Mouse (Mus musculus) left cerebral cortex, postnatal 10 days (tissue): ENCODE data around the gene Lgals3bp. TPM values are rescaled to one million over a fixed set of nuclear protein-coding genes. Genes with fewer than 3 reads are reported as not detected.
"Not testable (repeated sequence)": the region's sequence is repeated elsewhere in the genome, so short reads cannot be mapped to it uniquely, and the experiment has no call there.

Source experiments
- DNase-seq, 2 experiments: peaks; one replicate each; pipeline ENCODE4 v3.0.0; 2021 to 2022; ENCODE audit warnings: low spot score in 2 of 2, mixed read lengths in 1 of 2; ENCODE audit errors: extremely low spot score in 1 of 2
- intact Hi-C: fragments of 180-260 bp; cut with DNase I; formaldehyde crosslinking; loops from one replicate; pipeline ENCODE4 v1.15.1; 2025
- total RNA-seq, 2 experiments: library from RNA; stranded (reverse); gene quantifications; 2 replicates each; pipeline ENCODE4 v1.2.3; 2021

Lgals3bp gene
- total RNA-seq, 2 experiments from 2014 or later: 10.1 to 11.7 TPM

- DNase-seq: peak in 1 of 2 experiments; percentile 66
- intact Hi-C loops: loop anchor here (10.0 kb wide), 1 partner anchor 323 kb away; no protein-coding TSS in a partner anchor
Observed at GRCm38 (mm10) chr11:118407318-118407910, 5.5 kb upstream of the Lgals3bp start.

DNA sequence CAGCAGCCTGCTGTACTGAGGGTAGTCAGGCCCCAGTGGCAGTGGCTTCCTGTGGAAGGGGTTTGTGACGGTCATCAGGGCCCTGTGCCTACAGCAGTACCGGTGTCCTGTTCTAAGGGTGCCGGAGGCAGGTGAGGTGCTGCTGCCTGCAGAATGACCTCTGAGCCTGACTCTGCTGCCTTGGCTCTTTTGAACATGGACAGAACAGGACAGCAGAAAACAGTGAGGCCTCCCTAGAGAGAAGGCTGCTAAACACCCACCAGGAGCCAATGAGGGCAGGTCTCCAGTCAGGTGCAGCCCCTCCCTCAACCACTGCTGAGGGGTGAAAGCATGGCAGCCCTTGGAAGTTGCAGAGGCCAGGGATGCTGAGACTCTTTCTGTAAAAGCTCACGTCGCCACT, 4.6 kb upstream of the Lgals3bp start:
- DNase-seq: peak in 1 of 2 experiments; percentile 15
- intact Hi-C loops: loop anchor here (10.0 kb wide), 1 partner anchor 322 kb away; no protein-coding TSS in a partner anchor

DNA sequence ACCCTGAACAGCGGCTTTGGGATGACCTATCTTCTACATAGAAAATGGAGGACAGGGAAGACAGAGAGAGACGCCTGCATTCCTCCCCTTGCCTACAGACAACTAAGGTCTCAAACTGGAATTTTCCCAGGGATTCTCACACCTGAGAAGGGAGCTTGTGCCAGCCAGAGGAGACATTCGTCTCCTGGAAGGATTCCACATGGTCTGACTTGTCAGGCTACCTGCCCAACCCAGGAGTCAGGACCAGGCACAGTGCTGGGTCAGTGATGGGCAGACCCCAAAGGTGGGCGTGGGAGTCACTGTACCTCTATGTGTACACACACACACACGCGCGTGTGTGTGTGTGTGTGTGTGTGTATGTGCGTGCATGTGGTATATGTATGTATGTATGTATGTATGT, 3.4 kb upstream of the Lgals3bp start:
- DNase-seq: peak in 1 of 2 experiments; percentile 18
- intact Hi-C loops: loop anchor here (10.0 kb wide), 1 partner anchor 321 kb away; no protein-coding TSS in a partner anchor

DNA sequence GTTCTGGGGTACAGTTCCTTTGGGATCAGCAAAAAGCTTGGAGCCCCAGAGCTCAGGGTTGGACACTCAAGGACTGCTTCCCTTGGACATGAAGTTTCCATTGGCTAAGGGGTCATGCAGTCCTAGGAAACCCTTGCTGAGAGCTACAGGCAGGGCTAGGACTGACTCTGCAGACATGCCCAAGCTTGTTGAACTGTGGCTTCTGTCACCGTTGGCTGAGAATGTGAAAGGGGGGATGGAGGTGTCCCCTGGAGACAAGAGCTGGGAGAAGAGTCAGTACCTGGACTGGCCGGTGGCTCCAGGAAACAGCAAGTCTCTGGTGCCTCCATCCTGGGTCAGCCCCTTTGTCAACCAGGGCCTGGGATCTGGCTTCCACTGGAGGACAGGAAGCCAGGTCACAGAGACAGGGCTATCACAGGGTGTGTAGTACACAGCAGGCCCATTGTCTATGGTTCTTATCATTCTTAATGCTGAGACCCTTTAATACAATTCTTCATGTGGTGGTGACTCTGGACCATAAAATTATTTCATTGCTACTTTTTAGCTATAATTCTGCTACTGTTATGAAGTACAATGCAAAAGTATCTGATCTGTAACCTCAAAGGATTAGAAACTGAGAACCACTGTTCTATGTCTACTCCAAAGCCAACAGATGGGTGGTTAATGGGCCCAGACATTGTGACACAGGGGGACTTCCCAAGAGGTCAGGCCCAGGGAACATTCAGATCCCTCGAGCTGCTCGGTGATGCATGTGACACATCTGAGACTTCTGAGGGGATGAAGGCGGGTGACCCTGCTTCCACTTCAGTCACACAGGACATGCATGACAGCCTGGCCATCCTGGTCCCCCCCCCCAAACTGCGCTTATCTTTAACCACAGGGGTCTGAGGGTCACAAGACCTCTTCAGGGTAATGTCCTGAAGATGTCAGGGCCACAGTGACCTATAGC, 2.3 kb upstream of the Lgals3bp start:
- intact Hi-C loops: loop anchor here (10.0 kb wide), 1 partner anchor 319 kb away; no protein-coding TSS in a partner anchor
- peak in 1 of 2 experiments; percentile 17 for DNase-seq

- DNase-seq: no peak
- intact Hi-C loops: loop anchor here (10.0 kb wide), 1 partner anchor 318 kb away; no protein-coding TSS in a partner anchor
Observed at GRCm38 (mm10) chr11:118403183-118403582, 1.3 kb upstream of the Lgals3bp start.

DNA sequence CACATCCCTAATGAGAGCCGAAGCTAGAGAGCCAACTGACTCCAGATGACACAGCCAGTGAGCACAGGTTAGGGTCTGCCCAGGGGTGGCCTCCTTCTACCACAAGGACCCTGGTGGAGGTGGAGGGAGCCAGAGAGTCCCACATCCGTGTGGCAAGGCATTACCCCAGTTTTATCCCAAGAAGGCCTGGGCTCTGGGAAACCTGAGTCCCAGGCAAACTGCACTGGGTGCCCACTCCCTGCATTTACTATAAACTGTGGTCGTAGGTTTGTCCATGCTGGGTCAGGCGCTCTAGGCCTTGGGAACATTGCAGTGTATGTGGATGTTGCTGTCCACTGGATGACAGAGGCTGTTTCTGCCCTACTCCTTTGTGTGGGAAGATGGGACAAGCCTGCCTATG, 697 bp downstream of the Lgals3bp start:
- peak in 1 of 2 experiments; percentile 14 for DNase-seq
- intact Hi-C loops: loop anchor here (10.0 kb wide), 1 partner anchor 316 kb away; no protein-coding TSS in a partner anchor

GRCm38 (mm10) chr11:118400566-118400936, 1.3 kb downstream of the Lgals3bp start:
- peak in 1 of 2 experiments; percentile 63 for DNase-seq
- intact Hi-C loops: loop anchor here (10.0 kb wide), 1 partner anchor 316 kb away; no protein-coding TSS in a partner anchor

DNA sequence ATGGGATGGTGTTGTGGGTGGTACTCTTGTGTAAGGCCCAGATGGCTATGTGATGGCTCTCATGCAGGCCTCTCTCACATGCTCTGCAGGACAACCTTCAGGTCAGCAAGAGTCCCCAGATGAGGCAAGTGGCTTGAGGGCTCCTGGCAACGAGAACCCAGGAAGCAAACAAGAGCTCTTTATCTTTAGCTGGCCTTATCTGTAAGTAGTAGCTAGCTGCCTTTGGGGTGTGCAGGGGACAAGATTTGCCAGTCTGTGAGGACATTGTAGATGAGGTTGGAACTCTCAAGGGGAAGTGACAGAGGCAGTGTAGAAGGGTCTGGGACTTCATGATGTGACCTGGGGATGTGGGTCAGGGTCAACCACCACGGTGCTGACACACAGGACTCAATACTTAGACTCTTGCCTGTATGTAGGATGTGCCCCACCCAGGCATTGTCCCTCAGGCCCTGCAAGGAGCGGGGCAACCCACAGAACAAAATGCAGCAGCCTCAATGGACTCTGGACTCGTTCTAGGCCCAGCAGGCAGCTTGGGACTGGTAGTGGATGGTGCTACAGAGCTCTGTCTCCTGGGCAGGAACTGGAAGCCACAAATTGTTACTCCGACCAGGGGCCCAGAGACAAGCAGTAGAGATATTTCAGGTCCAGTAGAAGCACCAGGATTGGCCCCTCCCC, 1.9 kb downstream of the Lgals3bp start:
- intact Hi-C loops: loop anchor here (10.0 kb wide), 1 partner anchor 315 kb away; no protein-coding TSS in a partner anchor
- peak in 1 of 2 experiments; percentile 32 for DNase-seq

DNA sequence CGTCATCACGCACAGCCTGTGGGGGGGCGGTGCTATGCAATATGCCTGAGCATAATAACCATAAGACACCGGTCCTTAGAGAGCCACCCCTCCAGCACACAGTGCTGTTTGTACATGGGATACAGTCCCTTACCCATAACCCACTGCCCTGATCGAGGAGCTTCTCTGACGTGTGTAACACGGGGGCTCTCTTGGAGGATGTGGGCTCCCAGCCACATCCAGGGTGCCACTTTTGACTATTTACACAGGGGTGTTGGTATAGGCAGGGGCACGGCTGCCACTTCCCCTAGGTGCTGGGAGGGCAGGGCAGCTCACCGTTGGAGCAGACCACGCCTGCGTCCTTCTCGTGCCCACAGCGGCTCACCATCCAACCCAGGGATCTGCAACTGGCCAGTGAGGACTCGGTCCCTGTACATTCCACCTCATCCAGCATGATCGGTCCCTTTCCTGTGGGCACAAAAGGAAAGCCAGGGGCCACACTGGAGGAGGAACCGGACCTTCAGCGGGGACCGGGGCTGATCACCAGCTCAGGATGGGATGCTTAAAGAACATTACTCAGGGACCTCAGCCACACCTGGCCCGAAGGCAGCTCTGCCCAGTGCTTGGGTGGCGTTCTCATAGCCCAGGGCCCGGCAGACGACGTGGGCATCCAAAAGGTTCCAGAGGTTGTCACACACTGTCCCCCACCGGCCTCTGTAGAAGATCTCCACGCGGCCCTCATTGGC, 3.9 kb downstream of the Lgals3bp start:
- DNase-seq: peak in 1 of 2 experiments; percentile 21
- intact Hi-C loops: no loop called here

DNA sequence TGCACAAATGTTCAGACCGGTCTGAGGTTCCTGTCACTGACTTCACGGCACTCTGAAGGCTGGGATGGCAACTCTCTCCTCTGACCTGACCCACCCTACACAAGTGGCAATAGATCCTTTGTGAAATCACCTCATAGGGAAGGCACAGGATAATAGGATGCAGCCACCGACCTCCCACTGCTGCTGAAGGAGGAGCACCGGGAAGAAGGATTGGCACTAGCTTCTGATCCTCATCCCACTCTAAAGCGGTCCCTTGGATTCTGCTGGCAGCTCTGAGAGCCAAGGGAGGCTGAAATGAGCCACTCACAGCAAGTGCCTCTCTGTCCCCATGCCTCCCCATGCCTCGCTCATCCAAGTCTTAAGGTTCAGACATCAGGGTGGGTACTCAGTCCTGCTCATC, 7.4 kb downstream of the Lgals3bp start:
- peak in 1 of 2 experiments; percentile 12 for DNase-seq
- intact Hi-C loops: loop anchor here (5.0 kb wide), 1 partner anchor 92 kb away; no protein-coding TSS in a partner anchor

DNA sequence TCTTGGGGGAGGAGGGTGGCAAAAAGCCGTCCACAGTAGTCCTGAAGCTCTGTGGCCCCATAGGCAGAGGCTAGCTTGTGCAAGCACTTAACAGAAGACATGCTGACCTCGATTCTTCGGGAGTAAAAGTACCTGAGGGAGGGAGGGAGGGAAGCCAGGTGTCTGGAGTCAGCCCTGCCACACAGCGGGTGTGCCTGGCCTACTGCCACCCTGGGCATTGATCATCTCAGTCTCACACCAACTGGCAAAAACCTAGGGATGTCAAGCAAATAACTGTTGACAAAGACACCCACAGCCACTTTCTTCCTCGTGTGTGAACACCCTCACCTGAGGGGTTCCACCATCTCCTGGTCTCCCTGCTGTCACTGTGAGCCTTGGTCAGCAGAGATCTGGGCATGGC, 7.9 kb downstream of the Lgals3bp start:
- DNase-seq: peak in 1 of 2 experiments; percentile 19

DNA sequence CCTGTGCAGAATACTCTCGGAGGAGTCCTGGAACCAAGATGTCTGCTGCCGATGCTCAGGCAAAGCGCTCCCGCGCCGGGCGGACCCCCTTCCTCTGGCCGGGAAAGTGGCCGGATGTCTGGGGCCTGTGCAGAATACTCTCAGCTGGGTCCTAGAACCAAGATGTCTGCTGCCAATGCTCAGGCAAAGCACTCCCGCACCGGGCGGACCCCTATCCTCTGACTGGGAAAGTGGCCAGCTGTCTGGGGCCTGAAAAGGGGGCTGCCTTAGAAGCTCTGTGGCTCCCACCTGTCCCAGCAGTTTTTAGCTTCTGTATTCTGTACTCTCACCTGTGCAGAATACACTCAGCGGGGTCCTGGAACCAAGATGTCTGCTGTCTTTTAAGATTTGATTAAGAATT, 14.1 kb downstream of the Lgals3bp start:
- DNase-seq: peak in 1 of 2 experiments; percentile 11
- intact Hi-C loops: not testable (repeated sequence)

More for the DNA sequence above, 7.9 kb downstream of the Lgals3bp start:
- intact Hi-C loops: loop anchor here (5.0 kb wide), 1 partner anchor 92 kb away; no protein-coding TSS in a partner anchor

GRCm38 (mm10) chr11:118379251-118380009, 22.5 kb downstream of the Lgals3bp start:
- intact Hi-C loops: loop anchor here (2.0 kb wide), 1 partner anchor 61 kb away; no protein-coding TSS in a partner anchor
- DNase-seq: peak; percentile 72 to 90

GRCm38 (mm10) chr11:118378656-118379055, 23.2 kb downstream of the Lgals3bp start:
- no peak for DNase-seq
- intact Hi-C loops: loop anchor here (2.0 kb wide), 1 partner anchor 60 kb away; no protein-coding TSS in a partner anchor

DNA sequence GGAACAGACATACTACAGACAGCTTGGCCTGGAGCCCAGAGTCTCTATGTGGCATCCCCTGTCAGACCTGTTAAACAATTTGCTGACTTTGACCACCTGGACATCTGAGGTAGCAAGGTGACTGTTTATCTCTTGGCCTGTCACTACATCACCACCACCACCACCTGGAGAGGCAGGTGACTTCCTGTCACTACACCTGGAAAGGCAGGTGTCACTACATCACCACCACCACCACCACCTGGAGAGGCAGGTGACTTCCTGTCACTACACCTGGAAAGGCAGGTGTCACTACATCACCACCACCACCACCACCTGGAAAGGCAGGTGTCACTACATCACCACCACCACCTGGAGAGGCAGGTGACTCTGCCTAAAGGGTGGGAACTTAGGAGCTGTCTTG, 25.6 kb downstream of the Lgals3bp start:
- DNase-seq: peak in 1 of 2 experiments; percentile 25
- intact Hi-C loops: not testable (repeated sequence)

GRCm38 (mm10) chr11:118375881-118376280, 26.0 kb downstream of the Lgals3bp start:
- DNase-seq: peak in 1 of 2 experiments; percentile 24
- intact Hi-C loops: no loop called here

GRCm38 (mm10) chr11:118375461-118375860, 26.4 kb downstream of the Lgals3bp start:
- intact Hi-C loops: no loop called here
- peak in 1 of 2 experiments; percentile 8 for DNase-seq
